Mouse (Mus musculus) kidney, adult 9 months (tissue): ENCODE results near the gene Arsb.

Experiments
- DNase-seq: peaks from one replicate; pipeline ENCODE4 v3.0.0; 2022

Gene Arsb

DNA sequence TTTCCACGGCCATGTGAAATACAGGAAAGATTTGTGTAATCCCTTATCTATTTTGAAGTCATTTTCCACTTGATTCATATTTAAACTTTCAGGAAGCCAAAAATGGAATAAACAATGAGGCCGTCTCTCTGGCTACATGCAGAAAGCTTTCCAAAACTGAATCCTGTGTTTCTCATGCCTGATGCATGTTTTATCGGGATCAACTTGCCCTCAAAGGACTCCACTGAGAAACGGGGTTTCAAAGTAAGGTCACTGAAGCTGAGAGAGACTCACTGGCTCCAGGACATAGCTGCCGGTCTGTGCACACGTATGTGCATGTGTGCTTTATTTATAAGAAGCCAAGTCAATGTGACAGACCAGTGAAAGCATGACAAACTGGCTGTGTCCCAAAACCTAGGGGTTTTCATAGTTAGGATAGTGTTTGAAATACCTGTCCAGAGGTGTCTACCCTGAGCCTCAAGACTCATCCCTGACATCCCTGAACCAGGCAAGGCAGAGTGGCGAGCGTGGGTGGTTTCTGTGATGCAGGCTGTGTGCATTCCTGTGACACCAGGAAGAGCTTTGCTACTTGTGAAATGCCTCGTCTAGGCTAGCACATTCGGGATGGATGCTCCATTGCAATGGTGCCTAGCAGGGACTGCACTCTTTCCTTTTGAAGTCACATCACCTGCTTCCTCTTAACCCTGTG is 75.5 kb downstream of the Arsb start:
- DNase-seq: peak; percentile 11

DNA sequence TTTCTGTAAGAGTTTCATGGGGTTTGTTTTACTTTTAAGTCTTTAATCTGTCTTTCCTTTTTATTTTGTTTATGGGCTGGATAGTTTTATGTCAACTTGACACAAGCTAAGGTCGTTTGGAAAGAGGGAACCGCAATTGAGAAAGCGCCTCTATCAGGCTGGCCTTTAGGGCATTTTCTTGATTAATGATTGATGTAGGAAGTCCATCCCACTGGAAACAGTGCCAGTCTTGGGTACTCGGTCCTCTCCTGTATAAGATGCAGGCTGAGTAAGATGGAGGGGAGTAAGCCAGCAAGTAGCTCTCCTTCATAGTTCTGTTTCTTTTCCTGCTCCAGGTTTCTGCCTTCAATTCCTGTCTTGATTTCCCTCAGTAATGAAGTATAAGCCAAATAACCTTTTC is 76.2 kb downstream of the Arsb start:
- DNase-seq: peak; percentile 67

DNA sequence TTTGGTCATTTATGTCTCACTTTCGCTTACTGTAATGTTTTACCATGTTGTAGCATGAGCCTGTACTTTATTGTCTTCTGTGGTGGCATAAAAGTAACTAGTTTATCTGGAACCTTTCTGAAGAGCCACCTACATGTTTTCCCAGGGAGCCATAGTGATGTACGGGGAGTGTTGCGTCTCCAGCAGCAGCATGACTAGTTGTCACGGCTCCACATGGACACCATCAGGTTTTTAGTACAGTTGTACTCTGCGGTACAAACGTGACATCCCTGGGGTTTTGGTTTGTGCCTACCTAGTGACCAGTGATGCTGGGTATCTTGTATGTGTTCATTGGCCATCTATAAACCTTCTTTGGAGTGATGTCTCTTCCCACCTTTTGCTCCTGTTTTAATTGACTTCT is 77.2 kb downstream of the Arsb start:
- no peak for DNase-seq

DNA sequence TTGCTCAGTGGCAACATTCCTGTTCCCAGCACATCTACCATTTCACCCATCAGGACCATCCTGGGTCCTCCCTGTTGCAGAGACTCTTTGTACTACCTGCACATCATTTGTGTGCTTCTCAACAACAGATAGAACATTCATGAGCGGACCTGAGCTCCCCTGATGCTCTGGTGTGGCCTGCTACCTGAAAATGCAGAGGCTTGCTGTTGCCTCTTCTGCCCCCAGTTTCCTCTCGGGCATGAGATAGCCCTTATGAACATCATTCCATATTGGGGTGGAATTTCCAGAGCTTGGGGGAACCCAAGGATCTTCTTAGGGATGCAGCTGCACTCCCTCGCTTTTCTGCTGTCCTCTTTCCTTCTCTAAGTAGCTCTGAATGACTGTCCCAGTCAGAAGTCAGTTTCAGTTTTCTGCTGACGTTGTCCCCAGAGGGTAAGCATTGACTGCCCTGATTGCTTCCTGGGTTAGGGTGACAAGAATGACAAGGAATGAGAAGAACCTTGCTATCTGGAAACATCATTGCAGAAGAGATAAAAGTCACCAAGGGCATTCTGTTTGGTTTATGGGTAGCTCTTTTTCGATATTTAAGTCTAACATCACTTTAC is 78.4 kb downstream of the Arsb start:
- no peak for DNase-seq

DNA sequence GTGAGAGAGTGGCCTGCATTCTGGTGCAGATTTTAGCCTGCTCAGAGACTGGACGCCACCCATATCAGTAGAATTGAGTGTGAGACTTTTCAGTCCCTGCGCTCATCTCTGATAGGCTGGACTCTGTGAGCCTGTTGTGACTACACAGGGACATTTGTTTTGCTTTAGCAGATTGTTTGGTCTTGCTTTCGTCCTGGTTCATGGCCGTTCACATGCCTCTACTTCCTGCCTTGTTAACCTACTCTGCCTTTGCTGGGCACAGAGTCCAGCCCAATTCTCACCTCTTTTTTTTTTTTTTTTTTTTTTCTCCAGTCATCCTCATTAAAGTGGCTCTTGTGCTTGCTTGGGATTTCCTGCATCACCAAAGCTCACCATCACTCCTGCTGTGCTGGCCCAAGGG is 79.2 kb downstream of the Arsb start:
- no peak for DNase-seq

DNA sequence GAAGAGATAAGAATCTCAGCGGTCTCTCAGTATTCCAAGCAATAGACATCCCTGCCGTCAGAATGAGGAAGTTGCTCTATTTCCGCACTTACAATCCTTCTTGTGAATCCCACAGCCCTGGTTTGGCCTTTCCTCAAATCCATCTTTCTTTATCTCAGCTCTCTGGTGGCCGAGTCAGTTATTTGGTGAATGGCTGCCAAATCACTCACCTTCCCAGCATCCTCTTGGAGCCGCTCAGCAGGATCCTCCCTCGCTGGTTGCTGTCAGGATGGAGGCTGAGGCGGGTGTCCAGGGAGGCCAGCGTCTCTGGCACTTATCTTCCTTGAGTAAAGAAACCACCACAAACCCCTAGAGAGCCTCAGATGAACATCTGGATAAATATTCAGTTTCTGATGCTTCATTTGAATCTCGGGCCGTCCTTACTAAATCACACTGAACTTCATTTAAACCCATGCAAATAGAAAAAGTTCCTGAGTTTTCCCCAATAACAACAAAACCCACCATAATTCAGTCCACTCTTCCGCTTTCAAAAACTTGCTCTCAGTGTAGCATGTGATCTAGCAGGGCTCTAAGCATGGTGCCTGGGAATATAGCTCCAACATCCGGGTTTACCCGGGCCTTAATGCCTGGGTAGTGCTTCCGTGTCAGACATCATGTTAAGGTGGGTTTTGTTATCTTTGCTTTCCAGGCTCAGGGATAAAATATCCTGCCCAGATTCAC is 81.1 kb downstream of the Arsb start:
- DNase-seq: peak; percentile 63

DNA sequence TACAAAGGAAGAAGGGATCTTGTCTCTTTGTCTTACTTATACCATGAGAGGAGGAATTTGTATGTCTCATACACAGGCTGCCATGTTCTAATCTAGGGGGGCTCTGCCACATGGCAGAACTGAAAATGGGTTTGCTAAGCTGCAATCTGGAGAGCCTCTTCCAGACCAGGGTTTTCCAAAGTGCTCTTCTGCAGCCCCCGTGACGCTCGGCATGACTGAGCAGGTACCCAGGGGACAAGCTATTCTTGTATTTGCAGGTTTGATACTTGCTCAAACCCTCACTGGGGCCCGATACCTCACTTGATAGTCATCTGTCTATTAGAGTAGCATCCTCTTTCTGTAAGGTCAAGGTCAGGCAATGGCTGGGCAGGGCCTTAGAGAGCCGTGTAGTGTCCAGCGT is 82.3 kb downstream of the Arsb start:
- DNase-seq: no peak

DNA sequence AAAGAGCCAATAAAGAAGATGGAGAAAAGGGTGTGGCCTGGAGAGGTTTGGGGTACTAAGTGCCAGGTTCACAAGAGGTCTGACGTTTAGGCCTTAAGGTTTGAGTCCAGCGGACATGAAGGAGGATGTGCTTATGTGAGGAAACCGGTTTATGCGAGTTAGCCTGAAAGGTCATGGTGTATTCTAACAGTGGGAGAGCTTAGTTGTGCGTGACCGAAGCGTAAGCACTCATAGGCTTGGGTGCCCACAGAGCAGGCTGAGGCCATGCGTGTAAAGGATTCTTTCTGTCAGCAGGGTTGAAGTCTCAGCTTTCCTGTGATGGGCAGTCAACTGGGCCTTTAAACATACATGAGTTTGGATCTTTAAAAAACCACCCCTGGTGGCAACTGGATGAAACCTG is 82.9 kb downstream of the Arsb start:
- no peak for DNase-seq

DNA sequence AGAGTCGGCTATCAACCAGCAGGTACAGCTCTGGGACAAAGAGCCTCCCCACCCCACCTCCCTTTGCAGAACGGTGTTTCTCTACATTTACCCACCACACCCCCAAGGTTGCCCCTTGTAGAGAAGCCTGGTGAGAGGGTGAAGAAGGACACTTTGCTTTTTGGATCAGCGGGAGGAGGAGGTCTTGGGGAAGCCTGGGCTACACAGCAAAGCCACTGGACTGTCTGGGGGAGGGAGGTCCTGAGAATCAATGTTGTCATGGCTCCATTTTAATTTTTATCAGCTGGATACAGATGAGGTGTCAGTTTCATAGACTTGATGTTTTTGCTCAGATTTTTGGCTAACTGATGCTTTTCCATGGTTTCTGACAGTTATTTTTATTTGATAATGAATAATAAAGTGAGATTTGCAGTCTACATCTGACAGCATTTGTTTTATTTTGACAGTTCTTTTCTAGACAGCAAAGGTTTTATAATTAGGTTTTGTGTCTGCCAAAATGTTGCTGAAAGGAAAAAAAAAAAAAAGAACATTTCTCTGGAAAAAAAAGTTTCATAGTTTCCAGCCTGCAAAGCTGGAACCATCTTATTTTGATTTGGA is 83.6 kb downstream of the Arsb start:
- DNase-seq: no peak

DNA sequence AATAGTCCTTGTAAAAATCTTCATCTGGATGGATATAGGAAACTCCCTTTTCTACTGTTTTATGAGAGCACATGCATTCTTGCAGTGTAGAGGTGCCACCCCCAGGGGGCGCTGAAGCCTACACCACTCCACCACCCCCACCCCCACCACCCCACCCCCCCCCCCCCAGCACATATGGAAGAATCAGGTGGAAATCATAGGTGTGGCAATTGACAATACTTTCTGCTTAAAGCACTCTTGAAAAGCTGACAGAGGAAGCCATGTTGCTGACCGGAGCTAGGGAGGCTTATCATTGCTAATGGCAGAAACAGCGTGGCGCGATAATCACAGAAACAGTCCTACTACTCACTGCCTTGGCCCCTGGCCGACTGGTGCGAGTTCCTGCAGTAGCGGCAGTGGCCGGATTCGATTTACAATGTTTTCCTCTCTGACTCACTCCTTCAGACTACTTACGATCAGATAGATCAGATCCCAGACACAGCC is 84.3 kb downstream of the Arsb start:
- peak; percentile 43 for DNase-seq

DNA sequence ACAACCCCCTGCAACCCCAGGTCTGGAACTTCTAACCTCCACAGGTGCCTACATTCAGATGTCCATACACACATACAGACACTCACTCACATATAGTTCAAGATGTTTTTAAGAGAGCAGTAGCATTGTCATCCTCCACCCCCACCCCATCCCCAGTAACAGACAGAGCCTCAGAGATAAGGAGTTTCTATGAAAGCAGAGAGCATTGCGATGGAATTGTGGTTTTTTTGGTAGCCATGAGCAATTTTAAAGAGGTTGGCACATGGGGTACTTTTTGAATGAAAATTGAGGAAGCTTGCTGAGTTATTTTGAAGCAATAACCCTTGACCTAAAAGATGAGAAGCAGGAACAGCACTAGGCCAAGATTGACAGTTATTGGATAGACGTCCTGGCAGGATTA is 89.8 kb downstream of the Arsb start:
- DNase-seq: no peak

DNA sequence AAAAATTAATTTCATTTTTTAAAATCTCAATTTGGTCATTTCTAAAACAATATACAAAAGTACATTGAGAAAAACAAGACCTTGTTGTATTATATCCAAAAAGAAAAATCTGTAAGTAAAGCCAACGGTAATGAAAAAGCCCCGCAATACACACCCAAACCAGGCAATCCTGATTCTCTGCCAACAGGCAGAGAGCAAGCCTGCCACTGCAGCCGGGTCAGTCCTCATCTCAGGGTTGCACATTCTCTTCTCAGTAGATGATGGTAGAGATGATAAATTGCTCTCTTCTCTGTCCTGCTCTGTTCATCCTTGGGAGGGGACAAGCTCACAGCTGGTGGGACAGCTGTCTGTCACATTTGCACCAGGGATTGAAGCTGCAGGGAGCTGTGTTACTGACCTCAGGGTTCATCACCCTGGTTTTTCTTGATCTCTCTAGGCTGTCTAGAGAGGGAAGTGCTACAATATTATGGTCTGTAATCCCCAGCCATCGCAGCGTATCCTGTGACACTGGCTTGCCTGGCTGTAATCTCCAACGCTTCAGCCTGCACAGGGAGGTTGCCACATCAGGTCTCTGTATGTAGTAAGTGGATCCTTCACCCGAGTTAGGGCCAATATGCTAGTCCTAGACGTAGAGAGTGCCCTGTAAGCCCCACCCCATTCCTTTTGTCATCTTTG is 92.8 kb downstream of the Arsb start:
- DNase-seq: no peak

DNA sequence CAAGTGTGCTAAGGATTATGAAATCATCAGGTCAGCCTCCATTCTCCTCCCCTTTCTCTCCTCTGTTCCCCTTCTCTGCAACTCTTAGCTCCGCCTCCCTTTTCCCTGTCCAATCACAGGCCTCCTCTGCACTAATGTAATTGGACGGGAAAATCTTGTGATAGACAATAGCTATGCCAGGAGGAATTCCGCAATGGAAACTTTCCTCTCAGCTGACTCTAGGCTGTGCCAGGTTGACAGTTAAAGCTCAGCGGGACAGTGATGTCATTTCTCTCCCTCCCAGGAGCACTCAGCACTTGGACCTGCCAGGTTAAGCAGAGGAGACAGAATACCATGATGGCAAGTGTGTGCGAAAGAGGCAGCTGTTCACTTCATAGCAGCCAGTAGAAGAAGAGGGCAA is 95.2 kb downstream of the Arsb start:
- no peak for DNase-seq

DNA sequence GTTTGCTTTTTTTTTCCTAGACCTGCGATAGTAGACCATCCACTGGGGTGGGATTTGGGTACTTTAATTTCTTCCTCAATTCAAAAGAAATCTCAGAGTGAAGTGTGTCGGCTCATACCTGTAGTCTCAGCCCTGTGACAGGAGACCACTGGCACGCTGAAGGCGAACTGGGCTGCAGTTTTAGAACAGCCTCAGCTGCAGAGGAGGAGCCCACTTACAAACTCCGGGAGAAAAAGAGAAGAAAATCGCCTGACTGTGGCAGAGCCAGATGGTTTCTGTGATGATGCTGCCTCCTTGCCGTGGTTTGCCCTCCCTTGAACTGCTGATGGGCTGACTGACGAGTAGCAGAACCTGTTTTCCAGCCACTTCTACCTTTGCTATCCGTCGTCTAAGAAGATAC is 100.3 kb downstream of the Arsb start:
- DNase-seq: no peak

DNA sequence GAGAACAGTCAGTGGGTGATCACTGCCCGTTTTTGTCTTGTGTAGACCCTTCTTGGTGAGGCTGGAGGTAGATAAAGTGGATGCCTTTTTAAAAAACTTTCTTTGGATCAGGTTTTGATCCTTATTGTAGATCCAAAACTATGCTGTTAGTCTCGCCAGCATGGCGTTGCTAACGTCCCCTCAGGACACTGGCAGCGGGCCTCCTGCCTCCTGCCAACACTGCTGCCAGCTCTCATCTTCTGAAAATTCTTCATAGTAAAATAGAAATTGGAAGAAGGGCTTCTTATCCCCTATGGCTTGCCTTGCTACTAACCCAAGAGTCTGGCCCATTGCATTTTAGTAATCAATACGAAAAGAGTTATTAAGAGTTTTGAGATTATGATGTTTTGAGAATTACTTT is 101.2 kb downstream of the Arsb start:
- no peak for DNase-seq

DNA sequence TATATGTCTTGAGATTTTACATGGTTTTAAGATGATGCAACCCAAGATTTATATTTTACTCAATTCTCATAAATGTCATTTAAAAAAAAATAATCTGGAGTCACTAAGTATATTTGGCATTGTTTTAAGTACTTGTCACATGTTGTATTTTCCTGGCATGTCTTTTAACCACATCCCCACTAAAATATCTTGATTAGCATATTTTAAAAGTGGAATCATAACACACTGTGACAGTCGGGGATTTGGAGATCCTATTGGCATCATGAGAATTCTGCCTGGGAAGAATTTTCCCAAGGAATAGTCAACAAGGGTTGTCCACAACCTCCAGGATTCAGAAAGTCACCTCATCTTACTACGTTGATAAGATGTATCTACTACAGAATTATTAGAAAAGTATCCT is 106.5 kb downstream of the Arsb start:
- DNase-seq: no peak

DNA sequence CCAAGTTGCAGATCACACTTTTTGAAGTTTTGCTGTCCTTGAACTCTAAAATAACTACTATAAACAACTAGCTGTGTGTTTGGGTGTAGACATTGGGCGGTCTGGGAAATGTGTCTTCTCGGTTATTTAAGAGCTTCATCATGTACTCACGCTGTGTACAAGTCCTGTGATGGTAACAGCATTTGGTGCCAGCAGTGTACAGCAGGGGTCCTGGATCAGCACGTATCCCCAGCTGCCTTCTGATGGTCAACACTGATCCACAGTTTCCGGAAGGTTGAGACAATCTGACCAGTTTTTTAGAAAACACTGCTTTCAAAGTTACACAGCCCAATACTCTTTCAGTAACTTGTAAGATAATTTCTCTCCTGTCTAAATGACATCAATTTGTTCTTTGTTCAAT is 108.0 kb downstream of the Arsb start:
- DNase-seq: no peak

DNA sequence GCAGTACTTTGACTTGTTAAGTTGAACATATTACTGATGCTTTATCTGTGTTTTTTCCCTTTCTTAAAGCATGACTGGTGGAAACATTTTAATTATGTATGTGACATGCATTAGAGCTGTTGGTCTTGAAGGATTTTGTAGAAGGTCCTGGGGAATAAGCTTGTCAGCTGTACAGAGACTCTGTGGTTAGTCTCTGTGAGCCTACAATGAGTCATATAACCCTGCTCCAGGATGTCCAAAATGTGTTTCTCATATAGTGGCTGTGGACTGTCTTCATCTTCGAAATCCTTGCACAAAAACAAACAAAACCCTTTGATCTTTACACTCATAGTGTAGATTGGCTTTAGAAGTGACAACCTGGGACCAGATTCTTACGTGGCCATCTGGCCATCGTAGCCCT is 110.7 kb downstream of the Arsb start:
- no peak for DNase-seq

DNA sequence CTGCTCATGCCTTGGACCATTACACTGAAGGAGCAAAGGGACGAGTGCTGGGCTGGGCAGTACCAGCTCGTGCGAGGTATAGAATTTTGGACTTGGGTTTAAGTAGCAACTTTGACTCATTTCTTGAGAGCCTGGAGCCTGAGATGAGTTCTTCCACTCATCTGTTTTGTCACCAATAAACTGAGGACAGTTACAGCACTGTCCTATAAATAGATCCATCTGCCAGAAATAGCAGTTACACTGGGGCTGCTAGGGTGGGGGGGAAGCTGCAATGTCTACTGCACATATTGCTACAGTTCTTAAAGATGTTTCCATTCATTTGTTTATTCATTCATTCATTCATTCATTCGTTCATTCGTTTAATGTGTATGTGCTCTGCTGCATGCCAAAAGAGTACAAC is 115.6 kb downstream of the Arsb start:
- DNase-seq: no peak

DNA sequence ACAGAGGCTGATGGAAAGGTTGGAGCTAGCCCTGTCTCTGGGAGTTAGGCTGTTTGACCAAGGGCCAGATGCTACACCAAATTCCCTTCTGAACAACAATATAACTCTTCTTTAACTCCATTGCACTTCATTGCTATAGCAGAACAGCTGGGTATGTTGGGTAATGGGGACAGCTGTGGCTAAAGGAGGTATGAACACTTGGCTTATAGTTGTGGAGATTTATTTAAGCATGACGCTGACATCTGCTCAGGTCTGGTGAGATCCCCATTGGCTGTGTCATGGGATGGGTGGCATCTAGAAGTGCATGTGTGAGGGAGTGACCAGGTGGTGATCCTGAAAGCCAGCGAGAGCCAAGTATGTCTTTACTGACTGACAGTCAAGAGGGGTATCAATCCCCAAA is 116.8 kb downstream of the Arsb start:
- DNase-seq: no peak

DNA sequence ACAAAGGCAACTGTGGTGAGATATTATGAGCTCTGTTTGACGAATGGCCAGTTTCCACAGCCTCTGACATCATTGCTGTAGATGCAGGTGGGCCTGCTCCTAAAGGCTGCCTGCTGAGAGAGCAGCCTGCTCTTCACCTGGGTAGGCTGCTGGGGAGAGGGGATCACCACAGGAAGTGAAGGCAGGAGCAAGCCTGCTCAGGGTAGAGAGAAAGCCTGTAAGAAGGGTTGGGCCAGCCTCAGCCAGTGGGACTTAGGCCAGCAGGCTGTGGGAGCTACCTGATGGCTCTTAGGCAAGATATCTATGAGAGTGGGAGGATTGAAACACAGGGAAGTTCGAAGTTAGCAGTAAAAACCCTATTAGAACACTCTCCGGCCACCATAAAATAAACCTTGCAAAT is 117.5 kb downstream of the Arsb start:
- no peak for DNase-seq

DNA sequence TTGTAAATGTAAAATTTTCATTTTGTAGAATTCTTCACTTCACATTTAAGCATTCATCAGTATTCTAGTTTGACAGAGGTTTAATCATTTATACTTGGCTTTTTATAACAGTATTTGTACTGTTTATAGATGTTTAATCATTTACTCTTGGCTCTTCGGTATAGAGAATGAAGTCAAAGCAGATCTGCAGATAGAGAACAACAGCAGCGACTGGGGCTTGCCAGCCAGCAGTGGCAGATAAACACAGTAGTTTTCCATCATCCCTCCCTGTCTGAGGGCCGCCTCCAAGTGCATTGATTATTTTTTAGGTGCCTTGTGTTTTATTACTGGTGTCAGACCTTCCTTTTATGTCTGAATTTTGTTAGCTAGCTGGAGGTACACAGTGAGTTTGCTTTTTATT is 118.6 kb downstream of the Arsb start:
- DNase-seq: peak; percentile 52

DNA sequence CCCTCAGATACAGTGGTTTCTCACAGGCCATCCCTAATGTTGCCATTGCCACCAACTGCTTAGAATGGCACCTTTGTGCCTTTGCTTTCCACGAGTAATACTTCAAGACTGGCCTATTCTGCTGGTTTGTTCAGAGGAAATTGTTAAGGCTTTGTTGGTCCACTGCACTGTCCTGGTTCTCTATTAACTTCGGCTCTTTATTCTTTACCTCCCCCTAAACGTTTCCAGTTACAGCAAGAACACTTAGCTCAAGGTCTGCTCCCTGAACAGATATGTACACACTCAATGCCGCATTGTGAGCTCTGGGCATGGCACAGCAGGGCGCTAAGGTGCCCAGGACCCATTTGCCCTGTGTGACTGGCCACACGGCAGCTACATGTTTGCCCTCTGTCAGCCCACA is 119.8 kb downstream of the Arsb start:
- DNase-seq: peak; percentile 76
